Mouse (Mus musculus): ENCODE data around the gene Cdca8.

Cdca8 gene

DNA sequence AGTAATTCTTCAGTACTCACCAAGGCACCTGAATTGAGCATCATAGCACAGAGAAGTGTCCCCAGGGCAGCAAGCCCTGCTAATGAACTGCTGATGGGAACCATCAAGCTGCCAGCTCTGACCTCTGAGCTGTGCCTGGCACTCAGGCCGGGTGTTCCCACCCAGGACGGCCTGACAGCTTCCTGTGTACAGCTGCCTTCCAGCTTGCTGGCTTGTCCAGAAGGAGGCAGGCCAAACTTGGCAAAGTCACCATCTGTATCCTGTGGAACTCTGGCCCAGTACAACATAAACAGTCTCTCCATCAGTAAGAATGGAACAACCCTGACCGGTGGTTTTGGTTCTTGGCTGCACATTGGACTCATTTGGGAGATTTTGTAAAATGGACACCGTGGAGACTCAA, 14.4 kb upstream of the Cdca8 start:
- no peak for DNase-seq (ENCODE audit: low spot score in 2 of 2)

DNA sequence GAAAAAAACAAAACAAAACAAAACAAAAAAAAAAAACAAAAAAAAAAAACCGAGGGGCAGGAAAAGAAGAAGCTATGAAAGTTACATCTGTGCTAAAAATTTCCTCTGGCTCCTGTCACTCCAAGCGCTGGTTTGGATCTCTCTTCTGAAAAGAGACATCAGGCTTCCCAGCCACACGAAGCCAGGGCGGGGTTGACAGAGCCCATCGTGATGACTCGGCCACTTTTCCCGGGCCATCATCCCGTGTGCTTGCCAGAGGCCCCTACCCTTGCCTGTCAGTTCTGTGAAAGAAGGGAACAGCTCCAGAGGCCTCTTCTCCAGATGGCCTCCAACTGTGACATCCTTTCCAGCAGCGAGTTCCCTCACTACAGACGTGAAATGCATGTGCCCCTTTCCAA, 11.9 kb upstream of the Cdca8 start:
- no peak for DNase-seq (ENCODE audit: low spot score in 2 of 2)

DNA sequence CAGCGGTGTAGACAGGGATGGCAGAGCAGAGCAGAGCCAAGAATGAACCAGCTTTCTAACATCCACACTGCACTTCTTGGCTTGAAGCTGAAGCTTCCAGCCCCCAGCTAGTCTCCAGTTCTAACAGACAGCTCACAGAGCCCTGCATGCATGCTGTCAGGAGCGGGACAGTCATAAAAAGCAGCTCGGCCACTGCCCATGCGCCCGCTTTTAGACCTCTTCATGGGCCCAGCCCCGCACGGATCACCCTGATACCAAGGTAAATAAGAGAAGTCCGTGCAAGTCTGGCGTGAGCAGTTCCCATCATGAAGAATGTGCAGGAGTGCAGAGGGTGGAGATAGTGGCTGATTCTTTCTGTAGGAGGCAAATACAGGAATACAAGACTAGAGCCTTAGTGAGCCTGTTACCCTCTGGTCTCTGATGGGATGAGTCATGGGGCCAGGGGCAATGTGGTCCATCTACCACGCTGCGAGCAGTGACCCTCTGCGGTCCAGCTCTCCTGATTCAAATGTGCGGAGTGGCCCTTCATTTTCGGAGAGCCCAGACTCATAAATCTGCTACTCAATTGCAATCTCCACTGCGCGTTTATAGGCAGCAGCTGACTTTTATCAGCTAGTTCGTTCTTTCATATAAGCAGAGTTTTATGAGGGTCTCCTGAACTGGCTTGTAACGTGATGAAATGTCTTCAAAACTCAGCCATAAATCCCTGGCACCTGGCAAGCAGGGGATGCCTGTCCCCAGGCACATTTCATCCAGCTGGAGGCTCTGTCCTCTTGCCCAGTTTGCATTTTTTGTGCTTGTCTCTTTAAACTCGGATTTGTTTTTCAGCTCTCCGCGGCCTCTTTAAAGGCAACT, 11.3 kb upstream of the Cdca8 start:
- DNase-seq (ENCODE audit: low spot score in 2 of 2) = no peak

DNA sequence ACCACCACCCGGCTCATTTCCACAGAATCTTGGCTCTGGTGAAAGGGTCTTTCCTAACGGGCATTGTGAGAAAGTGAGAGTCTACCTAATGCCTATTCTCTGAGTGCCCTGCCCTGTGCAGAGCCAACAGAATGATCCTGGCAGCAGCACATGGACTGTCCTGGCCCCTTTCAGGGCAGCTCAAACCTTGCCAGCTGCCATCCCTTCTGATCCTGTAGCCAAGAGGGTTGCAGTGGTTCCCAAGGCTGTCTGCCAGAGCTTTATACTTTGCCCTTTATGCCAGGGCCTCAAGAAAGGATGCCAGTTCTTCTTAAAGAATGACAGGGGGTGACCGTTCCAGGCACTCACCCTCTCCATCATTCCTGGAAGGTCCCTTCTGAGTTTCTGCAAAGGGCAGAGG, 10.4 kb upstream of the Cdca8 start:
- DNase-seq (ENCODE audit: low spot score in 2 of 2) = no peak

DNA sequence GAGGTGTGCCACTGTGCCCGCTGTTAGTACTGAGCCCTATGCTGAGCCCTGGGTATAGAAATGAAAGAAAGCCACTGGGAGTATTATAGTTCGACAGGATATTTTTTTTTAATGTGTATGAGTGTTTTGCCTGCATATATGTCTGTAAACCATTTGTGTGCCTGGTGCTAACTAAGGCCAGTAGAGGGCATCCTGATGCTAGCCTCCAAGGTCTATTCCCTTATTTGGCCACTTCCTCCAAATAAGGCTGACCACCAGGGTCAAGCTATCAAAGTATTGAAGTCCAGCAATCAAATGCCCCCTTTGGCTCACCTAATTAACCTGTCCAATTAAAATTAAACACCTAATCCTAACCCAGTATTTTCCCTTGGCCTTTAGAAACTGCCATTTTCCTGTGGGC, 5.8 kb upstream of the Cdca8 start:
- DNase-seq (ENCODE audit: low spot score in 2 of 2) = no peak

DNA sequence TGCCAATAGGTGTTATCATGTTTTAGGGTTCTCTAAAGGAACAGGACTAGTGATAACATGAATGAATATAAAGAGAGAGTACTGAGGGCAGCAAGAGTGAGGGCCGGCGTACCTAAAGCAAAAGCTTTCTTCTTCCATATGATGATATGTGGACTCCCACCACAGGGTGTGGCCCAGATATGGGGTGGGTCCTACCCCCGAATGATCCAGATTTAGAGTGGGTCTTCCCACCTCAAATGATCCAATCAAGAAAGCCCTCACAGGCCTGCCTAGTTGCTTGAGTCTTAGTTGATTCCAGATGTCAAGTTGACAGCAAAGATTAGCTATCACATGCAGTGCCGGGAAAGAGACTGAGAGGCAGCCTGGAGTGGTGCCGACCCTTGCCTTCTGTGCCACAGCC, 4.7 kb upstream of the Cdca8 start:
- no peak for DNase-seq (ENCODE audit: low spot score in 2 of 2)

DNA sequence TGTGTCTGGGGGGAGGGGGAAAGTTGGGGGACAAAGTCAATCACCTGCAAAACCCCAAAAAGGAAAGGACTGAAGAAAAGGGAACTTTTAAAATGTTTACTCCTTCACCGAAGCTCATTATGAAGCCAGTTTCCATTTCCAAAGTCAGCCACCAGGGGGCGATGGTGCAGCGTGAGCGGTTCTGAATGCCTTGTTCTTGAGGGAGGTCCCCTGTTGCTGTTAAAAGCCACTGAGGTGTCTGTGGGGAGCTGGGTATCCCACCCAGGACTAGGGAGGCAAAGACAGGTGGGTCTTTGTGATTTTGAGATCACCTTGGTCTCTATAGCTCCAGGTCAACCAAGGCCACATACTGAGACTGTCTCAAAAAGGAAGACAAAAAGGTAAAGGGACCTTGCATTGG, 3.9 kb upstream of the Cdca8 start:
- DNase-seq (ENCODE audit: low spot score in 2 of 2) = peak; percentile 34 to 58

DNA sequence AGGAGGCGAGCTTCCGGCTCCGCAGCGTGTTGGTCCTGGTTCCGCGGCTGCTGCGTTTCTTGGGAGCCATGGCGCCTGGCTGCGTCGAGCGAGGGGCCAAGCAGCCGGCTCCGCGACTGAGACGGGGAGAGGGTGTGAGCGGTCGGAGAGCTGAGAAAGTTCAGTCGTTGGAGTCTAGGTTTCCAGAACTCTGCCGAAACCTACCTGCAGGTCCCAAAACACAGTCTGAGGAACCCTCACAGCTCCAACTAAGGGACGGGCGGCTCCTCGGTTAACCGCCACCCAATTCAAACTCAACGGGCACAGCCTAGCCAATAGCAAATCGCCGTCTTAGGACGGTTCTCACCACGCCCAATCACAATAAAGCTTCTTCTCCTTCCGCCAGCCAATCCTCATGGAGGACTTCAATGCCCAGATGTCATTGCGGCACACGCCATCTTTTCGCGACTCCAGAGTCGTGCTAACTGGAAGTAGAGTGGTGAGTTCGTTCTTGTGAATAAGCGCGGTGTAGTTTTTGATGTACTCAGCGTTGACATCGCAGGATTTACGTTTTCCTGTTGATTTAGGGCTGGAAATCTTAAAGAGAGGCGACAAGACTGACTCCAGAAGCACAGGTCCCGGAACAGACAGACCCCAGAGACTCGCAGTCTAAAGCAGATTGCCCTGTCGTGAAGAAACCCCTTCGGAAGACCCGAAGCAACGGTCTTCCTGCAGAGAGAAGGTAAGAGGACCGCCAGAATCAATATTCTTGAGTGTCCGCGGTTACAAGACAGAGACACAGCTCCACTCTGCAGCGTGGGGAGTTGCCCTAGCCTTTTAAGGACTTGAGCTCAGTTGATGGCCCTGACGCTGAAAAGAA, 2.3 kb downstream of the Cdca8 start, which contains the start of gene 9930104L06Rik:
Gene 9930104L06Rik (plus strand): TSS at position 436 of the 859 bp plus-strand sequence.
- peak; percentile 95 for DNase-seq (ENCODE audit: low spot score in 2 of 2)

DNA sequence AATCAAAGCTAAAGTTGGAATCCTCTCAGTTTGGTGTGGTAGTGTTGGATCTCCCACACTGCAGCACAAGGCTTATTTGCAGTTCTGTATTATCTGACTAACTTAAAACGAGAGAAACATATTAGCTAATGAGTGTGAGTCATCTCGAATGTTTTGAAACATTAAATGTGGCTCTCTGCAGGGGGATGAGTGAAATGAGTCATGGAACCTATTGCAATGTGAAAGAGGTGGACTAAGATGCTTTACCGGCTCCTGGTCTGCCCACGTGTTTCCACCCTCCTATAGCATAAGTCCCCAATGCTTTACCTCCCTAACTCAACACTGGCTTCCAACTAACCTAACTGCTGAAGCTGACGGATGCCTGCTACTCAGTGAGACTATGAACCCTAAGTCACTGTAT, 11.0 kb downstream of the Cdca8 start:
- DNase-seq (ENCODE audit: low spot score in 2 of 2) = no peak

DNA sequence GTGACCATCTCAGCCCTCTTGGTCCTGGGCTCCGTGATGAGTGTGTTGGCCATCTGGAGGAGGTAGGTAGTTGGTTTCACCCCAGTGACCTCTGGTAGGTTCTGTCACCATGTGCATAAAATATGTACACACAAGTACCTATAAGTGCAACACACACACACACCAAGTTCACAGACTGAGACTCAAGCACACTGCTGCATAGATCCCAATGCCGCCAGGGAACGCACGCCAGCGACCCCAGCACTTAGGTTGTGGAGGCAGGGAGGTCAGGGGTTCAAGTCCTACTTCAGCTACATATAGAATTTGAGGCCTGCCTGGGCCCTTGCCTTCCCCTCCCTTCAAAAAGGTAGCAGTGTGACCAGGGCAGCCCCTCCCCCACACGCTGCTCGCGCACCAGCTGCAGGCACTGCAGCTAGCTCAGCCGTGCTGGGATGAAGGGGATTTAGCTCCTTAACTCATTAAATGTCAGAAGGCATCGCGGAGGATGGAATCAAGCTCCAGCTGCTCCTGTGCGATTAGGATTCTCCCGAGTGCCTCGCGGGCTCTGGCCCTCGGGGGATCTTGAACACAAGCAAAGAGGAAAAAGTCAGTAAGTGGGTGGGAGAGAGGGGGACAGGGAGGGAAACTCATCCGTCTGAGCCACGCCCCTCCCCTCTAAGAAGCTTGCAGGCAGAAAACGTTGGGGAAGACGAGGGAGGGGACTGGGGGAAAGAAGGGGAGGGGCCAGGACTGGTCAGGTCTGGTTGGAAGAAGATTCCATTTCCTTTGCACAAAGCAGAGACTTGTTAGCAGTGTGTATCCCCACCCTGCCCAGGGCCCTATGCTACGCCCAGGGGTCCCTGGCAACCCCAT, 32.9 kb downstream of the Cdca8 start:
- DNase-seq (ENCODE audit: low spot score in 2 of 2) = no peak

DNA sequence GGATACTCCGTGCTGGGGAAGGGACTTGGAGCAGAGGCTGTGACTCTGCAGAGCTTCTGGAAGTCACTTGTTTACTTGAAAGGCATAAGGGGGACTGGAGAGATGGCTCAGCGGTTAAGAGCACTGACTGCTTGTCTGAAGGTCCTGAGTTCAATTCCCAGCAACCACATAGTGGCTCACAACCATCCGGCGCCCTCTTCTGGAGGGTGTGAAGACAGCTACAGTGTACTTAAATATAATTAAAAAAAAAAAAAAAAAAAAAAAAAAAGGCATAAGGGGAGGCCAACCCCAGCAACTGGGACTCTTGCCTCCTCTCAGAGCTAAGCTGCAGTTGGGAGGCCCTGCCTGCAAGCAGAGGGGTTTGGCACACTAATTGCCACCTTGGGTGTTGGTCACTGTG, 33.7 kb downstream of the Cdca8 start:
- DNase-seq (ENCODE audit: low spot score in 2 of 2) = no peak

DNA sequence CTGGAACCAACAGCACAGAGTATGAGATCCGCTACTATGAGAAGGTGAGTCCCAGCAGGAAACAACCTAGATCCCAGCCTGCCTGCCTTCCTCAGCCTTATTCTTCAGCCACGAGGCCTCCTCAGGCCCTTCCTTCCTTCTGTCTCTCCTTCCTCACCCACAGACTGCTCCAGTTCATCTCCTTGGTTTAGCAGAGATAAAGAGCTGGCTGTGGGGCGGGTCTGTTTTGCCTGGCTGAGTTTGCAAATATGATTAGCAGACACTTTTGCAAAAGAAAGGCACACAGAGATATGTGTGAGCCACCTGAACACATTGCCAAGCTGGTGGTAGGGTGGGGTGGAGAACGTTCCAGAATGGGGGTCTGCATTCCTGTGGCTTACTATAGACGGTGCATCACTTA, 39.2 kb downstream of the Cdca8 start:
- DNase-seq (ENCODE audit: low spot score in 2 of 2) = no peak

DNA sequence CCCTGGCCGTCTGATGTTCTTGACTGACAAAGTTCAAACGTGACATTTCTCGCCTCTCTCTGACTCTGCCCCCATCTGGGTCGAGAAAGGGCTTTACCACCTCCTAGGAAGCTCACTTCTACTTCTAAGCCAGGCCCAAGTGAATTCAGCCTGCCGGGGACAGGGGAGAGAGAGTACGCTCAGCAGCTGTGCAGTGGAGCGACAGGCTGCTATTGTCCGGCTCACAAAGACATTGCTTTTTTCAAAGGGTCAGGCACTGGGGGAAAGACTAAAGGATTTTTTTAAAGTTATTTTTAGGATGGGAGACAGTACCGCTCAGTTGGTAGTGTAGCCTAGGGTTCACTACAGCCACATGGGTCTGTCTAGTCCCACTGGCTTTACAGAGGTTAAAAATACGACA, 40.7 kb downstream of the Cdca8 start:
- DNase-seq (ENCODE audit: low spot score in 2 of 2) = no peak

DNA sequence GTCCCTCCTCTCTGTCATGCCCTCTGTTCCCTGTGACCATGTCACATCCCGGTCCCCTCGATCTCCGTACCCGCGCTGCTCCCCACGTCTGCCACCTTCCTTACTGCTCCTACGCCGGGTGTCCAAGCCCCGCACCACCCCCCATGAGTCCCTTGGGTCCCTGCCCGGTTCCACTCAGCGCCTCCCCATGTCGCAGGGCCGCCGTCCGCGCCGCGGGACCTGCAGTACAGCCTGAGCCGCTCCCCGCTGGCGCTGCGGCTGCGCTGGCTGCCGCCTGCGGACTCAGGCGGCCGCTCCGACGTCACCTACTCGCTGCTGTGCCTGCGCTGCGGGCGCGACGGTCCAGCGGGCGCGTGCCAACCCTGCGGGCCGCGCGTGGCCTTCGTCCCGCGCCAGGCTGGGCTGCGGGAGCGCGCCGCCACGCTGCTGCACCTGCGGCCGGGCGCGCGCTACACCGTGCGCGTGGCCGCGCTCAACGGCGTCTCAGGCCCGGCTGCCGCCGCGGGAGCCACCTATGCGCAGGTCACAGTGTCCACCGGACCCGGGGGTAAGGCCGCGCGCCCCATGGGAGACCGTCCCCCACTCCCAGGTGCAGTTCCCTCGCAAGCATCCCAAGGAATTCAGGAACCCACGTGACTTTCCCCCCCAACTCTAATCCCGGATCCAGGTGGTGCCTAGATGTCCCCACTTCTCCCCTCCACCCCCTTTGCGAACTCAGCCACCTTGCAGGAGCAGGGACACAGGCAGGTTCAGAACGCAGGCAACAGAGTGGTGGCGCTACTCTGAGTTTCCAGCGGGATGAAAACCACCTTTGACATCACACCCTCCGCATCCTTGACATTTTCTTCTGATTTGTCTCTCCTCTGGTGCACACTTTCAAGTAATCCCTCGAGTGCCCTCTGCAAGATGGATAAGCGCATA, 44.3 kb downstream of the Cdca8 start:
- peak; percentile 58 to 70 for DNase-seq (ENCODE audit: low spot score in 2 of 2)

DNA sequence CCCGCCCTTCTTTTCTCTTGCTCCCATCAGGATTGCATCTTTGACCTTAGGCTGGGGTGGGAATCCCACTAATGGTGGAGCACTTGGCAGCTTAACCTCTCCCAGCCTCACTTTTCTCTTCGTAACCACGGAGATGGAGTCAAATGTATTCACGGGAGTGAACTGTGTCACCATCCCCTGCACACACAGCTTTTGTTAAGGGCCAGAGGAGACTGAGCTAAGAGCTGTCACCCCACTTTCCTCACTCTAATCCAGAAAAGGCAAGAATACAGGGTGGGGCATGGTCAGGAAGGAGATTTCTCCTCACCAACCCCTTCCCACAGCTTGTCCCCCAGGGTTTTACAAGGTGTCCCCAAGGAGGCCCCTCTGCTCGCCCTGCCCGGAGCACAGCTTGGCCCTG, 45.3 kb downstream of the Cdca8 start:
- DNase-seq (ENCODE audit: low spot score in 2 of 2) = no peak

DNA sequence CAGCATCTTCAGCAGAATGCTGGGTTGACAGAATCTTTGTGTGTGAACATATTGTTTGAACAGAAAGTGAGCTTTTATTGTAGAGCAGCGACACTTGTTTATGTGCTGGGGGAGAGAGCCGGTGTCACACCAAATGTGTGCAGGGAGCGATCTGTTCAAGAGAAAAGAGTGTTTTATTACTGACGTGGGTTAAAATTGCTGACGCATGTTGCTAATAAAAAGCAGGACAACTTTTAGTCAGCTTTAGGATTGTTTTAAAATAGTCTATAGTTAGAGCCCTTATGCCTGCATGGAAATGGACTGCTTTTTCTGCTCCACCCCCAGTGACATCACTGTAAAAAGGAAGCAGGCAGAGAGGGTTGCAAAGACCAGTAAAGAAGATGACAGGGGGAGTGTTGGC, 48.3 kb downstream of the Cdca8 start:
- DNase-seq (ENCODE audit: low spot score in 2 of 2) = no peak

DNA sequence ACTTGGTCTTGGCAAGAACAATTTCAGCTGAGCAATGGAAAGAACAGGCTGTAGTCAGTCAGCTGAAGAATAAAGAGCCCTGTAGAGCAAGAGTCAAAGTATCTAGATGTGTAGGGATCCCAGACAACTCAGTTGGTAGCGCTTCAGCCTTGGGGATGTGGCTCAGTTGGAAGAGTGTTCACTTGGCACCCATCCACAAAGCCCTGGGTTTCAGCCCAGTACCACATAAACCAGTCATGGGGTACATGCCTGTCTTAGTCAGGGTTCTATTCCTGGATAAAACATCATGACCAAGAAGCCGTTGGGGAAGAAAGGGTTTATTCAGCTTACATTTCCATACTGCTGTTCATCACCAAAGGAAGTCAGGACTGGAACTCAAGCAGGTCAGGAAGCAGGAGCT, 49.2 kb downstream of the Cdca8 start:
- DNase-seq (ENCODE audit: low spot score in 2 of 2) = no peak

DNA sequence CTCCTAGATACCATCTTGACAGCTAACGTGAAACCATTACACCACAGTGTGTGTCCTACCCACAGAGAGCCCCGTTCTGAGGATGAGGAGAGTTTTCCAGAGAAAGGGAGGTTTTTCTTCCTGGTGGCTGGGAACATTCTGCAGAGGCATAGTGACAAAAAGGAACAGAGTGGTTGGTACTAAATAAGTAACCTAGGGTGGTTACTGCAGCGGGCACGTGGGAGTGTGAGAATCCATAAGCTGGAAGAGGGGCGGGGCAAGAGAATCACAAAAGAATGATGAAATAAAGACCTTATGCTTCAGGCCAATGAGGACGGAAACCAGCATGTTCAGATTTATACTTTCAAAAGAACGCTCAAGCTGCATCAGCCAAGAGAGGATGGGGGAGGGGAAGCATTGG, 50.4 kb downstream of the Cdca8 start:
- peak; percentile 45 to 68 for DNase-seq (ENCODE audit: low spot score in 2 of 2)

DNA sequence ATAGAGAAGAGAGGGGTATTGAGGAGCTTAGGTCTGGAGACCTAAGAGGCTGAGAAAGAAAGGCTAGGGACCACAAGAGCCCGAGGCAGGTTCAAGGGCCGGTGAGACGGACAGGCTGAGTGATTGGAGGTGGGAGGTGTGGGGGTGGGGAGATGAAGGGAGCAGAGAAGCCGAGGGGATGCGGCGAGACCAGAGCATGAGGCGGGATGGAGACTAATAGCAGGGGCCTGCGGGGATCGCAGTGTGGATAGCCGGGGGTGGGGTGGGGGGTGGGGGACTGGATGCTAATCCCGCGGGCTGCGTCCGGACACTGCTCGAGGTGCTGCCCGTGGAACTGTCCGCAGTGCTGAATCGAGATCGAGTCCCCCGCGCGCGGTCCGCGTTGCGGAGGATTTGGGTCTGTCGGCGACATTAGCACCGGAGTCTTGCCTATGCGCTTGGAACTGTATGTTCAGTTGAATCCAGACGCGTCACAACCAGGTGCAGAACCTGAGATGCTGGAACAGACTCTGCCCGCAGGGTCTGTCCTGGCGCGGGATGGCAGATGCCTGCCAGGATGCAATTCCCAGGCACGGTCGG, 56.9 kb downstream of the Cdca8 start:
- no peak for DNase-seq (ENCODE audit: low spot score in 2 of 2)

DNA sequence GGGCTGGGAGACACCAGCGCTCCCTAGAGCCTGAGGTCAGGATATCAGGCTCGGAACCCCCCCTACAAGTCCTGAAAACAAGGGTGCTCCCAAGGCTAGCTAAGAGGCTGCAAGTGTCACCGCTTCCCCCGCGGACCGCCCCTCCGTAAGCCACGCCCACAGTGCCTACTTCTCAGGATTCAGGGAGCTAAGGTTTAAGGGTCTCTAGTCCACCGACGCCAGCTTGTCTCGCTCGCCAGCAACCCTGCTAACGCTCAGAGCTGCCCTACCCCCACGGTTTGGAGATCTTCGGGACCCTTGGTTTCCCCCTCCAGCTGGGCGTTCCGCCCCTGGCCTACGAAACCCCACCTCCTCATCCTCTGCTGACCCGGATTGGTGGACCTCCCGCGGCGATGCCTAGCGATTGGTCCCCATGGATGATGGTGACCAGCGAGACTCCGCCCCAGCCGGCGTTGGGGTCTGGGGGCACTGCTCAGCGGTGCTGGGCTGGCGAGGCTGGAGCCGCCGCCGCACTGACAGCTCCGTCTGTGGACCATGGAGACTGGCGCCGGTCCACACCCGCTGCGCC, 57.7 kb downstream of the Cdca8 start:
- DNase-seq (ENCODE audit: low spot score in 2 of 2) = peak; percentile 72 to 82

All from right cerebral cortex, postnatal 36 days (tissue).